Mouse (Mus musculus) gastrocnemius, postnatal 36 days (tissue): Measurements from ENCODE around the gene Bnip2. TPM values are rescaled to one million over a fixed set of nuclear protein-coding genes. Genes with fewer than 3 reads are reported as not detected.
A peak's percentile ranks its signal among the peaks of the same experiment; 100 is the strongest.

Source experiments
- DNase-seq, 2 experiments: peaks; one replicate each; pipeline ENCODE4 v3.0.0; 2022
- intact Hi-C: fragments of 180-260 bp; cut with DNase I; formaldehyde crosslinking; loops from one replicate; pipeline ENCODE4 v1.15.1; 2025
- total RNA-seq, 2 experiments: library from RNA; stranded (reverse); gene quantifications; 2 replicates each; pipeline ENCODE4 v1.2.3; 2021

Gene Bnip2
- total RNA-seq, 2 experiments from 2014 or later = 70.4 to 74.8 TPM

GRCm38 (mm10) chr9:70044865-70045264 is 55.6 kb downstream of the Bnip2 start:
- intact Hi-C loops = no loop called here
- no peak for DNase-seq

- intact Hi-C loops = no loop called here
Measured at GRCm38 (mm10) chr9:70046255-70046654, 57.0 kb downstream of the Bnip2 start.

GRCm38 (mm10) chr9:70047839-70048238 is 58.6 kb downstream of the Bnip2 start:
- intact Hi-C loops = no loop called here
- DNase-seq = no peak

More at GRCm38 (mm10) chr9:70046255-70046654, 57.0 kb downstream of the Bnip2 start:
- no peak for DNase-seq

GRCm38 (mm10) chr9:70048280-70048679 is 59.0 kb downstream of the Bnip2 start:
- intact Hi-C loops = no loop called here

GRCm38 (mm10) chr9:70048751-70049415 is 59.6 kb downstream of the Bnip2 start:
- peak; percentile 69 to 72 for DNase-seq
- intact Hi-C loops = no loop called here

More at GRCm38 (mm10) chr9:70048280-70048679, 59.0 kb downstream of the Bnip2 start:
- DNase-seq = no peak

GRCm38 (mm10) chr9:70049416-70049783 is 60.1 kb downstream of the Bnip2 start:
- no peak for DNase-seq
- intact Hi-C loops = no loop called here

- intact Hi-C loops = no loop called here
- DNase-seq = no peak
Measured at GRCm38 (mm10) chr9:70049839-70050238, 60.6 kb downstream of the Bnip2 start.

- no peak for DNase-seq
- intact Hi-C loops = no loop called here
Measured at GRCm38 (mm10) chr9:70052730-70053129, 63.5 kb downstream of the Bnip2 start.

- intact Hi-C loops = no loop called here
- DNase-seq = no peak
Measured at GRCm38 (mm10) chr9:70053411-70053810, 64.1 kb downstream of the Bnip2 start.

Other genes starting within 250 kb of the Bnip2 start
- not detected for gene Foxb1, start 228.5 kb upstream of the Bnip2 start, total RNA-seq
- gene Gtf2a2, start 23.1 kb downstream of the Bnip2 start, total RNA-seq = 10 to 100 TPM; 49.1 to 52.8 TPM
- not detected for gene Gcnt3, start 48.6 kb downstream of the Bnip2 start, total RNA-seq
- gene Fam81a, start 153.1 kb downstream of the Bnip2 start, total RNA-seq = 1 to 10 TPM in 1 of 2 experiments, under 1 TPM in 1; 0.62 to 1.6 TPM
- gene Myo1e, start 217.9 kb downstream of the Bnip2 start, total RNA-seq = 1 to 10 TPM; 7.0 to 8.4 TPM